Mouse (Mus musculus): ENCODE data around the gene Elf3.

DNA sequence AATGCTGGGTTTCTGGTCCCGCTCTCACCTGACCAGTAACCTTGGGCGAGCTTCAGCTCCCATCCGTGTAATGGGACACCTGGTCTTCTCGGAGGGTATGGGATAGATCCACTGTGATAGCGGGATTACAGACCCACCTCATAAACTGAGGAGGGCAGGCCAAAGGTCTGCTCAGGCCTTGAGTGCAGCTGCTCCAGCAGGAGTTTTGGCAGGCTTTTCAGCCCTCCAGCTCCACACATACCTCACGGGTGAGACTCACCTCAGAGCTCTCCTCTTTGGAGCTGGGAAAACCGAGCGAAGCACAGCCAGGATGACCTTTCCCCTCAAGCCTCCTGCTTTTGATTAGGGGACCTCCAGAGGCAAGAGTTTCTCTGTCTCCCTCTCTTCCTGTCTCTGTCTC, 7.0 kb downstream of the Elf3 start:
- no peak for TF ChIP-seq EP300 (IDR thresholded peaks at IDR 0.05)
- TF ChIP-seq CTCF (IDR thresholded peaks at IDR 0.05) = no peak

Measured in lung, postnatal 0 days (tissue).